Mouse (Mus musculus) forebrain, postnatal 0 days (tissue): ENCODE results near the gene Ddx19a. TPM values are rescaled to one million over a fixed set of nuclear protein-coding genes. Genes with fewer than 3 reads are reported as not detected.
"Not testable (repeated sequence)": the region's sequence is repeated elsewhere in the genome, so short reads cannot be mapped to it uniquely, and the experiment has no call there.

ENCODE experiments used
- ATAC-seq: fragments of 200-750 bp; cut with Nextera tagmentation; 2 replicates; pipeline ENCODE4 v1.8.0; 2017; ENCODE audit warnings: mild to moderate bottlenecking, moderate library complexity
- DNase-seq: peaks from one replicate; pipeline ENCODE4 v3.0.0-alpha.2; 2015
- H3K27ac ChIP-seq: fragments of 300-500 bp; sonication (generic); 2 replicates; pipeline ENCODE4 v1.5.1; 2014; ENCODE audit warnings: low read depth, mild to moderate bottlenecking, antibody characterized with exemption, low read length, moderate library complexity, mixed read lengths
- H3K27me3 ChIP-seq: fragments of 300-500 bp; sonication (generic); 2 replicates; pipeline ENCODE4 v1.6.1; 2014; ENCODE audit warnings: mild to moderate bottlenecking, low read length, mixed read lengths; ENCODE audit not compliant: insufficient read depth
- H3K36me3 ChIP-seq: fragments of 300-500 bp; sonication (generic); 2 replicates; pipeline ENCODE4 v1.6.1; 2014; ENCODE audit warnings: mild to moderate bottlenecking, moderate library complexity; ENCODE audit not compliant: insufficient read depth
- H3K4me1 ChIP-seq: fragments of 300-500 bp; sonication (generic); 2 replicates; pipeline ENCODE4 v1.6.1; 2014; ENCODE audit warnings: antibody characterized with exemption; ENCODE audit not compliant: insufficient read depth
- H3K4me2 ChIP-seq: fragments of 300-500 bp; sonication (generic); 2 replicates; pipeline ENCODE4 v1.6.1; 2014; ENCODE audit warnings: low read depth, mild to moderate bottlenecking, moderate library complexity
- H3K4me3 ChIP-seq: fragments of 300-500 bp; sonication (generic); 2 replicates; pipeline ENCODE4 v1.5.1; 2014; ENCODE audit warnings: low read depth, low read length, mixed read lengths
- H3K9ac ChIP-seq: fragments of 300-500 bp; sonication (generic); 2 replicates; pipeline ENCODE4 v1.6.1; 2014; ENCODE audit warnings: mild to moderate bottlenecking
- H3K9me3 ChIP-seq: fragments of 300-500 bp; sonication (generic); 2 replicates; pipeline ENCODE4 v1.6.1; 2016; ENCODE audit warnings: low read length
- CTCF ChIP-seq: sonication (generic); IDR thresholded peaks from 2 replicates; pipeline ENCODE4 v1.5.1; 2016; ENCODE audit warnings: antibody characterized with exemption, control low read depth, low read depth
- WGBS: fragments of 180-500 bp; shearing (Covaris S2); extraction: QIAGEN DNeasy Blood & Tissue Kit; methylation state at CpG from one replicate; pipeline ENCODE4 v1.1.7; 2014; 5-methylcytosine and 5-hydroxymethylcytosine counted together
- polyA plus RNA-seq: library from polyadenylated mRNA; unstranded; fragments of >200 nt; fragmentation: Nextera tagmentation; extraction: Ambion mirVana; gene quantifications from 2 replicates; pipeline ENCODE4 v1.2.1, GENCODE M21; 2015
- total RNA-seq: library from RNA; depleted of rRNA; stranded (reverse); fragments of >200 nt; gene quantifications from 2 replicates; pipeline ENCODE4 v1.2.3, GENCODE M21; 2014

The Ddx19a gene
- total and polyA plus RNA-seq, 2 experiments from 2014 or later = 15.0 to 44.3 TPM

GRCm38 (mm10) chr8:110959071-110959780 lies 38.4 kb downstream of the Ddx19a start:
- no peak for ATAC-seq
- H3K4me1 ChIP-seq = no peaks in the 10 kb centered on the region

GRCm38 (mm10) chr8:110958553-110958952 lies 39.0 kb downstream of the Ddx19a start:
- H3K27me3 ChIP-seq, H3K4me2 ChIP-seq, H3K4me1 ChIP-seq, DNase-seq, H3K9ac ChIP-seq, H3K27ac ChIP-seq, H3K9me3 ChIP-seq, ATAC-seq, H3K4me3 ChIP-seq: not testable (repeated sequence)
- 90% methylated on average over 7 of the region's 7 CpGs for WGBS
- H3K36me3 ChIP-seq = peaks cover 51% of the 10 kb centered on the region
- TF ChIP-seq CTCF = 0 out of 2 replicates have a peak, but pooled peaks have one; percentile 2

More at GRCm38 (mm10) chr8:110959071-110959780, 38.4 kb downstream of the Ddx19a start:
- no peak for DNase-seq
- Histone ChIP-seq H3K4me3 (no peak overlapping the region), H3K27ac (no peak overlapping the region), H3K36me3 (peaks cover 54% of the 10 kb centered on the region), H3K4me2 (no peak overlapping the region), H3K9ac (no peak overlapping the region), H3K9me3 (no peaks in the 10 kb centered on the region), H3K27me3 (no peaks in the 10 kb centered on the region)
- no peak for TF ChIP-seq CTCF
- 86% methylated on average over 12 of the region's 12 CpGs for WGBS

GRCm38 (mm10) chr8:110958135-110958534 lies 39.5 kb downstream of the Ddx19a start:
- Histone ChIP-seq H3K36me3 (peaks cover 49% of the 10 kb centered on the region), H3K27me3 (no peaks in the 10 kb centered on the region), H3K9me3 (no peaks in the 10 kb centered on the region), H3K4me2 (no peak overlapping the region), H3K4me1 (no peaks in the 10 kb centered on the region), H3K4me3 (no peak overlapping the region), H3K9ac (no peak overlapping the region), H3K27ac (no peak overlapping the region)
- 91% methylated on average over 5 of the region's 5 CpGs for WGBS
- no peak for ATAC-seq
- DNase-seq = no peak
- TF ChIP-seq CTCF = no peak

GRCm38 (mm10) chr8:110957471-110957870 lies 40.1 kb downstream of the Ddx19a start:
- no peak for ATAC-seq
- no peak overlapping the region for H3K4me3 ChIP-seq
- no peak overlapping the region for H3K9ac ChIP-seq
- H3K27me3 ChIP-seq = no peaks in the 10 kb centered on the region
- H3K4me2 ChIP-seq = no peak overlapping the region
- DNase-seq = no peak
- no peak overlapping the region for H3K27ac ChIP-seq
- peaks cover 43% of the 10 kb centered on the region for H3K36me3 ChIP-seq
- no peak for TF ChIP-seq CTCF
- no peaks in the 10 kb centered on the region for H3K4me1 ChIP-seq
- no peaks in the 10 kb centered on the region for H3K9me3 ChIP-seq
- 90% methylated on average over 19 of the region's 19 CpGs for WGBS

- no peak overlapping the region for H3K9ac ChIP-seq
- H3K4me1 ChIP-seq = no peaks in the 10 kb centered on the region
- 79% methylated on average over 15 of the region's 15 CpGs for WGBS
- H3K9me3 ChIP-seq = no peaks in the 10 kb centered on the region
- DNase-seq = no peak
- H3K27me3 ChIP-seq = no peaks in the 10 kb centered on the region
- H3K27ac ChIP-seq = no peak overlapping the region
- ATAC-seq = no peak
- TF ChIP-seq CTCF = no peak
- no peak overlapping the region for H3K4me2 ChIP-seq
- H3K36me3 ChIP-seq = peaks cover 47% of the 10 kb centered on the region
- H3K4me3 ChIP-seq = no peak overlapping the region
Observed at GRCm38 (mm10) chr8:110956619-110957450, 40.8 kb downstream of the Ddx19a start.

- DNase-seq (no peak), ATAC-seq (no peak)
- Histone ChIP-seq H3K9me3 (no peaks in the 10 kb centered on the region), H3K9ac (no peak overlapping the region), H3K36me3 (peaks cover 39% of the 10 kb centered on the region), H3K4me2 (no peak overlapping the region), H3K4me1 (no peaks in the 10 kb centered on the region), H3K27me3 (no peaks in the 10 kb centered on the region), H3K4me3 (no peak overlapping the region), H3K27ac (no peak overlapping the region)
- WGBS = 85% methylated on average over 8 of the region's 8 CpGs
- TF ChIP-seq CTCF = no peak
Observed at GRCm38 (mm10) chr8:110954776-110955175, 42.8 kb downstream of the Ddx19a start.

GRCm38 (mm10) chr8:110950065-110950484 lies 47.5 kb downstream of the Ddx19a start:
- ATAC-seq (no peak; the same call in 1 of the 2 replicates), DNase-seq (no peak)
- TF ChIP-seq CTCF = no peak
- Histone ChIP-seq H3K9me3 (no peaks in the 10 kb centered on the region), H3K27me3 (no peaks in the 10 kb centered on the region), H3K36me3 (peaks cover 7% of the 10 kb centered on the region), H3K9ac (no peak overlapping the region), H3K4me2 (no peak overlapping the region), H3K4me1 (no peaks in the 10 kb centered on the region), H3K27ac (no peak overlapping the region), H3K4me3 (no peak overlapping the region)
- 86% methylated on average over 17 of the region's 17 CpGs for WGBS
